Mouse (Mus musculus) spleen, adult 2 months (tissue): ENCODE data around the gene Zdhhc4. TPM values are rescaled to one million over a fixed set of nuclear protein-coding genes. Genes with fewer than 3 reads are reported as not detected.

Experiments used
- DNase-seq, 2 experiments: peaks; one replicate each; pipeline versions ENCODE4 v3.0.0 to v3.0.0-alpha.2; 2012 to 2021; ENCODE audit warnings: low spot score in 2 of 2, low read depth in 1 of 2
- H3K27ac ChIP-seq: fragments of 200-500 bp; 2 replicates; pipeline ENCODE4 v1.5.1; 2012; ENCODE audit warnings: low read length, inconsistent platforms; ENCODE audit not compliant: insufficient read depth
- H3K27me3 ChIP-seq: fragments of 200-500 bp; 2 replicates; pipeline ENCODE4 v1.6.1; 2012; ENCODE audit warnings: mild to moderate bottlenecking, moderate library complexity, low read length, inconsistent platforms; ENCODE audit not compliant: control insufficient read depth, insufficient read depth
- H3K36me3 ChIP-seq: fragments of 200-500 bp; 2 replicates; pipeline ENCODE4 v1.6.1; 2012; ENCODE audit warnings: mild to moderate bottlenecking, low read length, inconsistent platforms; ENCODE audit not compliant: control insufficient read depth, insufficient read depth
- H3K4me1 ChIP-seq: fragments of 200-500 bp; 2 replicates; pipeline ENCODE4 v1.6.1; 2011; ENCODE audit warnings: inconsistent platforms; ENCODE audit not compliant: control insufficient read depth, insufficient read depth, insufficient read length
- H3K4me3 ChIP-seq: fragments of 200-500 bp; 2 replicates; pipeline ENCODE4 v1.5.1; 2011; ENCODE audit warnings: mild to moderate bottlenecking, inconsistent platforms; ENCODE audit not compliant: insufficient read depth, insufficient read length; ENCODE audit errors: extremely low read depth
- CTCF ChIP-seq: fragments of 200-500 bp; IDR thresholded peaks from 2 replicates; pipeline ENCODE4 v1.5.1; 2011; ENCODE audit warnings: mild to moderate bottlenecking, inconsistent platforms; ENCODE audit not compliant: insufficient read depth, insufficient read length, insufficient replicate concordance; ENCODE audit errors: extremely low read depth
- POLR2A ChIP-seq: fragments of 200-500 bp; IDR thresholded peaks from 2 replicates; pipeline ENCODE4 v1.6.1; 2011; ENCODE audit warnings: low read depth, low read length, inconsistent platforms
- WGBS: fragments of 180-500 bp; shearing (Covaris S2); methylation state at CpG from one replicate; pipeline ENCODE4 v1.1.7; 2018; 5-methylcytosine and 5-hydroxymethylcytosine counted together
- polyA plus RNA-seq: library from polyadenylated mRNA; depleted of rRNA; stranded (reverse); fragments of >200 nt; gene quantifications from 2 replicates; pipeline ENCODE4 v1.2.3, GENCODE M21; 2012; rRNA removed

Gene Zdhhc4
- 55.2 and 60.2 TPM in 2 replicates for polyA plus RNA-seq

DNA sequence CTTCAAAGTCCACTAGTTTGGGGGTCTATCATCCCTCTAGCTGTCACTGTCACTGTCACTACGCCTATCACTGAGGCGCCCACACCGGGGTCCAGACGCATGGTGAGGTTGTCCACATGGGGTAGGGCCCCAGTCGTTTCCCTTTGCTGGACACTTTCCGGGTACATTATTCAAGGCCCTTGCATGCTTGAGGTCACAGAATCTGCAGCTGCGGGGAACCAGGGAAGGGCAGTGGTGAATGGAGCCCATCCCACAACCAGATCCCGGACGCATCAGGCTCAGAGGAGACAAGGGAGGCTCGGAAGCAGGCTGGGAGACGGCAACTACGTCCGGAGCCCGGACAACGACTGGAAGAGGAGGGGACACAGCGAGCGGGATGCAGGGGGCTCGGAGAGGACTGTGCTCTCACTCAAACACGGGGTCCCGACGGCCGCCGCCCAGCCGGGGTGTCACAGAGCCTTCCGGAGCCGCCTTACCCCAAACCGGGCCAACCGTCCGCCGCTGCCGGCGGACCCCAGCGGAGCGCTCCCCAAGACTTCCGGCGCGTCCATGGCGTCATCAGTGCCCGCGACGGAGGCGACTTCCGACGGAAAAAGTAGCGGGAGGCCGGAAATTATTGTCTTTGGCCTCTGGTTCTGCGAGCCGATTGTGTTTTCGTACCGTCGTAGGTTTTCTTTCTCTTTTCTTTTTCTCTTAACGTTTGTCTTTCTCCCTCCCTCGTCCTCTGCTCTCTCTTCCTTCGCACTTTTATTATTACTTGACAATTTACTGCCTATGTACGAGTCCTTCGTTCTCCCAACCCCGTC lies at the start of gene Zdhhc4:
Gene Zdhhc4 (minus strand): TSS at position 567 of the 806 bp plus-strand sequence.
- H3K27me3 ChIP-seq, result no peaks in the 10 kb centered on the region
- peak; percentile 48 for TF ChIP-seq POLR2A
- TF ChIP-seq CTCF, result no peak
- peak within 1 kb of the TSS; percentile 69 for H3K27ac ChIP-seq
- H3K36me3 ChIP-seq, result peaks cover 11% of the 10 kb centered on the region
- H3K4me3 ChIP-seq, result peak within 1 kb of the TSS; percentile 81
- under 1% methylated on average over 56 of the region's 57 CpGs for WGBS
- peak; percentile 74 to 92 for DNase-seq
- peaks cover 3% of the 10 kb centered on the region; the same call in 1 of the 2 replicates for H3K4me1 ChIP-seq

DNA sequence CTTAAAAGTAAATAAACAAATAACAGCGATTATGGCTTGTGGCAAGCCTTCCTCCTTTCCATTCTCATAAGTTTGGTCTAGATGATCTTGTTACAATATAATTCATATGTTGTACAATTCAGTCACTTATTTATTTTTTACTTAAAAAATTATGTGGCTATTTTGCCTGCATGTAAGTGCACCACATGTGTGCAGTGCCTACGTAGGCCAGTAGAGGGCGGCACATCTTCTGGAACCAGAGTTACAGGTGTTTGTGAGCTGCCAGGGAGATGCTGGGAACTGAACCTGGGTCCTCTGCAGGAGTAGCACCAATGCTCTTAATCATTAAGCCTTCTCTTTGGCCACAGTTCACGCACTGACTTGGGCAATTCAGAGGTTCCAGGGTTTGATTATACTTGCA lies 47.1 kb upstream of the Zdhhc4 start:
- Histone ChIP-seq H3K27ac (no peak overlapping the region), H3K36me3 (no peaks in the 10 kb centered on the region), H3K4me1 (no peaks in the 10 kb centered on the region), H3K4me3 (no peak overlapping the region), H3K27me3 (no peaks in the 10 kb centered on the region)
- DNase-seq, result no peak
- WGBS, result 86% methylated on average over 4 of the region's 4 CpGs
- no peak for TF ChIP-seq CTCF
- TF ChIP-seq POLR2A, result no peak

DNA sequence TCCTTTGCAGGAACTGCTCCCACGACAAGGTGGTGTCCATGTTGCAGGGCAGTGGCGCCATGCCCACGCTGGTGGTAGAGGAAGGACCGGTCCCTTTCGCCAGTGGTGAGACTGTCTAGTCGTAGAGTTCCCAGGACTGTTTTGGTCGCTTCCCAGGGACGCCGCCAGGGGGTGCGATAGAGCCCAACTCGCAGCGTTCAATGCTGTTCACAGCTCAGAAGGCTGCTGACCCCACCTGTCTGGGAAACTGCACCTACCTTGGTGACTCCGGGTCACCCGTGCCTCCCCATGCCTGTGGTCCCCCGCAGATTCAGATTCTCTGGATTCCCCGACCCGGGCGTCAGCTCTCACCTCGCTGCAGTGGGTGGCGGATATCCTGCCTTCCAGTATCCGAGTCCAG lies 46.2 kb upstream of the Zdhhc4 start:
- H3K4me3 ChIP-seq, result no peak overlapping the region
- TF ChIP-seq CTCF (peak; percentile 69; the same call in 1 of the 2 replicates), POLR2A (no peak)
- 13% methylated on average over 21 of the region's 21 CpGs for WGBS
- DNase-seq, result peak in 1 of 2 experiments; percentile 39
- H3K4me1 ChIP-seq, result no peaks in the 10 kb centered on the region
- no peaks in the 10 kb centered on the region for H3K27me3 ChIP-seq
- no peak overlapping the region for H3K27ac ChIP-seq
- H3K36me3 ChIP-seq, result no peaks in the 10 kb centered on the region

DNA sequence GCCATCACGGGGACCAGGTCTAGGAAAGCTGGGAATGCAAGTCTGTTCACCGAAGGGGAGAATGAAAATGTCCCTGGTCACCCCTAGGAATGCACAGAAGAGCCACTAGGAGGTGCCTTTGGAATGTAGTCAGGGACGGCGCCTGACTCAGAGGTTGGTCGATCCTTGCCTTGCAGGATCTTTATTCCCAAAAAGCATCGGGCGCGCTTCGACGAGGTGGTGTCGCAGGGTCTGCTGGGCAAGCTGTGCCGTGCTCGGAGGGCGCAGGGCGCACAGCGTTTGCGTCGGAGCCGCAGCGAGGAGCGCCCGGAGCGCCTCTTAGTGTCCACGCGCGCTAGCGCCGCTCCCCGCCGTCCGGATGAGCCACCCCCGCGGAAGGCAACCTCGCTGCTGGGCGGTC lies 43.8 kb upstream of the Zdhhc4 start:
- 3% methylated on average over 35 of the region's 35 CpGs for WGBS
- no peak overlapping the region for H3K27ac ChIP-seq
- no peaks in the 10 kb centered on the region for H3K4me1 ChIP-seq
- H3K4me3 ChIP-seq, result no peak overlapping the region
- DNase-seq, result no peak
- TF ChIP-seq POLR2A (no peak), CTCF (no peak)
- H3K27me3 ChIP-seq, result peaks cover 3% of the 10 kb centered on the region; the same call in 1 of the 2 replicates
- H3K36me3 ChIP-seq, result no peaks in the 10 kb centered on the region

DNA sequence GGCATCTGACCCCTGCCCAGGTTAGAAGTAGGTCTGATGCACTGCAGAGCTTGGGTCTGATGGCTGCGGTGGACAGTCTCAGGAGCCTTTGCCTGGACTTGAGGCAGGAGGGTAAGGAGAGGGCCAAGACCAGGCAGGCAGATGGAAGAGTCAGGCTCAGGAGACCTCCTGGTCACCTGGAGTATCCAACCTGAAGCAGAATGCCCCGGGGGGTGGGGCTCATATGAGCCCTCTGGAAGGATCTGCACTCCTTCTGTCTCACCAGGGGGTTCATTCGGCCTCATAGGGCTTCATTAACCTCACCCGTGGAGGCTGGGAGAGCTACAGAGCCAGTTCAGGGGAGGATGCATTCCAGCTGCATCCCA lies 42.1 kb upstream of the Zdhhc4 start:
- Histone ChIP-seq H3K27me3 (peaks cover 3% of the 10 kb centered on the region; the same call in 1 of the 2 replicates), H3K27ac (no peak overlapping the region), H3K36me3 (no peaks in the 10 kb centered on the region), H3K4me3 (no peak overlapping the region), H3K4me1 (no peaks in the 10 kb centered on the region)
- no peak for TF ChIP-seq CTCF
- TF ChIP-seq POLR2A, result no peak
- 55% methylated on average over 4 of the region's 4 CpGs for WGBS
- DNase-seq, result no peak

DNA sequence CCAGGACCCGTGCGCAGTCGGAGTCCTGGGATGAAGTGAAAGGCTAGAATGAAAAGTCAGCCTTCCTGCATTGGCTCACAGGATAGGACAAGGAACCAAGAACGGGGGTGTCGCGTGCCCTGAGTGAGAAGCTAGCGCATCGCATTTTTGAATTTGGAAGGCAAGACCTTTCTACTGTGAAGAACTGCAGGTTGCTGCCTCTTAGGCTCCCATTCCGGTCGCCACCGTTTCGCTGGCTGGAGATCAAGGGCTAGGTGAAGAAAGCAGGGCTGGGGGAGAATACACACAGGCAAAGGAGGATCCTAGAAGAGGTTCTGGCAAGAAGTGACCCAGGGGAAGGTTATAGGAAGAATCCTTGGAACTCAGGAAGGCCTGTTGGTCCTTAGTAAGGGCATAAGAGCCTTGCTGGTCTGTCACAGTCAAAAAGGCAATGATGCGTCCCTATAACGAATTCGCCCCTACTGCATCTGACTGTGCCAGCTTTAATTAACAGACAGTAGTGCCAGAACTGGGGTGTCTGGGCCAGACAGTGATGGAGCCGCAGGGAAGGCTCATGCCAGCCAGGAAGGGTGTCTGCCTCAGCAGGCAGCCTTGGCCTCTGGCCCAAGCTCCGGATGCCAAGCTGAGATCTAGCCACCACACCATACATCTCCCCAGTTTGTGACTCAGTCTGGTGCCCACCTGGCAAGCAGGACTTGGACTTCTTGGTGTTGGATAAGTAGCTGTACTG lies 41.5 kb upstream of the Zdhhc4 start:
- Histone ChIP-seq H3K4me3 (no peak overlapping the region), H3K27ac (no peak overlapping the region), H3K4me1 (no peaks in the 10 kb centered on the region), H3K36me3 (no peaks in the 10 kb centered on the region), H3K27me3 (peaks cover 3% of the 10 kb centered on the region; the same call in 1 of the 2 replicates)
- TF ChIP-seq CTCF, result no peak
- no peak for TF ChIP-seq POLR2A
- no peak for DNase-seq
- WGBS, result 34% methylated on average over 17 of the region's 17 CpGs
